Mouse (Mus musculus) heart, postnatal 14 days (tissue): ENCODE measurements around the gene Fdxr. TPM values are rescaled to one million over a fixed set of nuclear protein-coding genes. Genes with fewer than 3 reads are reported as not detected.
A peak's percentile ranks its signal among the peaks of the same experiment; 100 is the strongest.

Experiments used
- DNase-seq, 2 experiments: peaks; one replicate each; pipeline ENCODE4 v3.0.0; 2021 to 2022
- intact Hi-C: fragments of 180-260 bp; cut with DNase I; formaldehyde crosslinking; loops from one replicate; pipeline ENCODE4 v1.15.1; 2025
- total RNA-seq, 2 experiments: library from RNA; stranded (reverse); gene quantifications; 2 replicates each; pipeline ENCODE4 v1.2.3; 2021

Gene Fdxr
- total RNA-seq, 2 experiments from 2014 or later, result 7.0 to 7.5 TPM

GRCm38 (mm10) chr11:115291503-115291902, 14.7 kb upstream of the Fdxr start:
- DNase-seq, result no peak

GRCm38 (mm10) chr11:115290919-115291318, 14.1 kb upstream of the Fdxr start:
- peak; percentile 79 to 84 for DNase-seq
- intact Hi-C loops, result no loop called here

More at GRCm38 (mm10) chr11:115291503-115291902, 14.7 kb upstream of the Fdxr start:
- intact Hi-C loops, result no loop called here

- intact Hi-C loops, result no loop called here
- DNase-seq, result no peak
Measured at GRCm38 (mm10) chr11:115290314-115290713, 13.5 kb upstream of the Fdxr start.

GRCm38 (mm10) chr11:115289885-115290284, 13.0 kb upstream of the Fdxr start:
- no peak for DNase-seq
- intact Hi-C loops, result no loop called here

- intact Hi-C loops, result no loop called here
Measured at GRCm38 (mm10) chr11:115288305-115288704, 11.5 kb upstream of the Fdxr start.

GRCm38 (mm10) chr11:115287386-115287785, 10.5 kb upstream of the Fdxr start:
- no peak for DNase-seq
- intact Hi-C loops, result no loop called here

More at GRCm38 (mm10) chr11:115288305-115288704, 11.5 kb upstream of the Fdxr start:
- DNase-seq, result no peak

- intact Hi-C loops, result no loop called here
- DNase-seq, result no peak
Measured at GRCm38 (mm10) chr11:115286201-115286993, 9.5 kb upstream of the Fdxr start.

GRCm38 (mm10) chr11:115285282-115285681, 8.4 kb upstream of the Fdxr start:
- intact Hi-C loops, result no loop called here

GRCm38 (mm10) chr11:115283891-115284620, 7.2 kb upstream of the Fdxr start:
- no peak for DNase-seq
- intact Hi-C loops, result no loop called here

More at GRCm38 (mm10) chr11:115285282-115285681, 8.4 kb upstream of the Fdxr start:
- DNase-seq, result no peak

GRCm38 (mm10) chr11:115283486-115283765, 6.6 kb upstream of the Fdxr start:
- DNase-seq, result no peak
- intact Hi-C loops, result no loop called here

- DNase-seq, result no peak
Measured at GRCm38 (mm10) chr11:115282723-115283485, 6.1 kb upstream of the Fdxr start.

GRCm38 (mm10) chr11:115282295-115282694, 5.4 kb upstream of the Fdxr start:
- intact Hi-C loops, result no loop called here
- DNase-seq, result peak; percentile 45 to 48

More at GRCm38 (mm10) chr11:115282723-115283485, 6.1 kb upstream of the Fdxr start:
- intact Hi-C loops, result no loop called here

- no peak for DNase-seq
- intact Hi-C loops, result no loop called here
Measured at GRCm38 (mm10) chr11:115279726-115280125, 2.9 kb upstream of the Fdxr start.

GRCm38 (mm10) chr11:115278176-115278575, 1.3 kb upstream of the Fdxr start:
- intact Hi-C loops, result no loop called here

GRCm38 (mm10) chr11:115277604-115277975, 740 bp upstream of the Fdxr start:
- intact Hi-C loops, result no loop called here
- DNase-seq, result no peak

More at GRCm38 (mm10) chr11:115278176-115278575, 1.3 kb upstream of the Fdxr start:
- no peak for DNase-seq

- DNase-seq, result no peak
- intact Hi-C loops, result no loop called here
Measured at GRCm38 (mm10) chr11:115275954-115276353, 896 bp downstream of the Fdxr start.

GRCm38 (mm10) chr11:115275509-115275908, 1.3 kb downstream of the Fdxr start:
- intact Hi-C loops, result no loop called here
- DNase-seq, result no peak

- intact Hi-C loops, result loop anchor here (5.0 kb wide), 1 partner anchor 42 kb away; no protein-coding TSS in a partner anchor
- no peak for DNase-seq
Measured at GRCm38 (mm10) chr11:115274771-115275170, 2.1 kb downstream of the Fdxr start.

GRCm38 (mm10) chr11:115274178-115274577, 2.7 kb downstream of the Fdxr start:
- DNase-seq, result no peak
- intact Hi-C loops, result loop anchor here (5.0 kb wide), 1 partner anchor 42 kb away; no protein-coding TSS in a partner anchor

- no peak for DNase-seq
- intact Hi-C loops, result loop anchor here (5.0 kb wide), 1 partner anchor 41 kb away; no protein-coding TSS in a partner anchor
Measured at GRCm38 (mm10) chr11:115273735-115274134, 3.1 kb downstream of the Fdxr start.
